Mouse (Mus musculus) gastrocnemius, adult 2 months (tissue): ENCODE data around the gene Ascl5. TPM values are rescaled to one million over a fixed set of nuclear protein-coding genes. Genes with fewer than 3 reads are reported as not detected.

ENCODE experiments used
- DNase-seq: peaks from one replicate; pipeline ENCODE4 v3.0.0; 2022
- H3K27ac ChIP-seq: fragments of 200-600 bp; 2 replicates; pipeline ENCODE4 v1.8.1; 2022; ENCODE audit warnings: mild to moderate bottlenecking
- H3K4me3 ChIP-seq: fragments of 200-600 bp; 2 replicates; pipeline ENCODE4 v1.8.1; 2022; ENCODE audit warnings: mild to moderate bottlenecking, moderate library complexity
- CTCF ChIP-seq: fragments of 200-600 bp; IDR thresholded peaks from 2 replicates; pipeline ENCODE4 v1.8.1; 2022; ENCODE audit warnings: antibody characterized with exemption, mild to moderate bottlenecking, moderate library complexity
- intact Hi-C: fragments of 180-260 bp; cut with DNase I; formaldehyde crosslinking; loops from one replicate; pipeline ENCODE4 v1.15.1; 2025
- long read RNA-seq, 2 experiments: library from polyadenylated mRNA; stranded (forward); transcript quantifications; one replicate each; pipeline ENCODE4 v2.0.0; 2021
- total RNA-seq, 2 experiments: library from RNA; stranded (reverse); gene quantifications; 2 replicates each; pipeline ENCODE4 v1.2.3; 2021

Gene Ascl5
- not detected for total RNA-seq
- long read RNA-seq, experiment 1, result 0 reads
- long read RNA-seq, experiment 2, result 0 reads

GRCm38 (mm10) chr1:136050312-136051012 is at the start of gene Ascl5:
Gene Ascl5 (plus strand): TSS chr1:136050804.
- intact Hi-C loops, result loop anchor here (1.0 kb wide), 1 partner anchor 26 kb away; no protein-coding TSS in a partner anchor
- H3K4me3 ChIP-seq, result peak within 1 kb of the TSS; percentile 58
- H3K27ac ChIP-seq, result no peak within 1 kb of the TSS
- DNase-seq, result no peak
- TF ChIP-seq CTCF, result no peak

GRCm38 (mm10) chr1:136001438-136001837 is 49.2 kb upstream of the Ascl5 start:
- H3K27ac ChIP-seq, result no peak overlapping the region
- DNase-seq, result no peak
- no peak overlapping the region for H3K4me3 ChIP-seq
- no peak for TF ChIP-seq CTCF
- intact Hi-C loops, result no loop called here

DNA sequence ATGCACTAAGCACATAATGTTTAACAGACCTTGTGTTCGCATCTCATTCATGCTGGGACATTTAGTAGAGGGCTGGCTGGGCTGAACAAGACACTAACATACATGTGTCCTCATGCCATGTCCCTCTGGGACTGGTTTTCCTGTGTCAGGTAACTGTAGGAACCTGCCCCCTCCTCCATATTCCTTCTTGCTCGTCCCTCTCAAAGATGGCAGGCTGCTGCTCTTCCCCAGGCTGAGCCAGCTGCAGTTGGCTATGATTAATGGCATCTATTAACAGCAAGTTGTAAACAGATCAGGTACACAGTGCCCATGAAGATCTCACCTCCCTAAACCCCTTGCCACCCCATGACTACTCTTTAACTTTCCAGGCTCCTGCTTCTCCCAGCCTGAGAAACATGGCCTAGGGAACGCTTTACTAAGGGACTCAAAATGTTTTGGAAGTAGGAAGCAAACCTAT is 44.3 kb upstream of the Ascl5 start, which contains the start of gene Igfn1:
Igfn1 (minus strand) TSS at position 51 of the 457 bp plus-strand sequence.
- H3K4me3 ChIP-seq, result peak within 1 kb of the TSS; percentile 73
- no peak for TF ChIP-seq CTCF
- intact Hi-C loops, result no loop called here
- H3K27ac ChIP-seq, result peak within 1 kb of the TSS; percentile 84
- peak; percentile 51 for DNase-seq

- intact Hi-C loops, result no loop called here
- no peak for TF ChIP-seq CTCF
Observed at GRCm38 (mm10) chr1:136007211-136008158, 43.1 kb upstream of the Ascl5 start, which contains the start of gene Tmem9. Gene Tmem9 (plus strand): TSS chr1:136008150.

GRCm38 (mm10) chr1:136008159-136008533 is 42.5 kb upstream of the Ascl5 start:
- Histone ChIP-seq H3K27ac (peak overlapping the region; percentile 84), H3K4me3 (peak overlapping the region; percentile 73)
- DNase-seq, result no peak
- TF ChIP-seq CTCF, result no peak
- intact Hi-C loops, result no loop called here

More at GRCm38 (mm10) chr1:136007211-136008158, 43.1 kb upstream of the Ascl5 start, which contains the start of gene Tmem9:
- DNase-seq, result peak; percentile 90
- Histone ChIP-seq H3K27ac (peak within 1 kb of the TSS; percentile 84), H3K4me3 (peak within 1 kb of the TSS; percentile 73)

- no peak for DNase-seq
- intact Hi-C loops, result no loop called here
- Histone ChIP-seq H3K27ac (no peak overlapping the region), H3K4me3 (no peak overlapping the region)
- TF ChIP-seq CTCF, result no peak
Observed at GRCm38 (mm10) chr1:136010247-136010646, 40.4 kb upstream of the Ascl5 start.

GRCm38 (mm10) chr1:136013513-136013912 is 37.1 kb upstream of the Ascl5 start:
- Histone ChIP-seq H3K27ac (no peak overlapping the region), H3K4me3 (no peak overlapping the region)
- DNase-seq, result no peak
- intact Hi-C loops, result no loop called here
- TF ChIP-seq CTCF, result no peak

DNA sequence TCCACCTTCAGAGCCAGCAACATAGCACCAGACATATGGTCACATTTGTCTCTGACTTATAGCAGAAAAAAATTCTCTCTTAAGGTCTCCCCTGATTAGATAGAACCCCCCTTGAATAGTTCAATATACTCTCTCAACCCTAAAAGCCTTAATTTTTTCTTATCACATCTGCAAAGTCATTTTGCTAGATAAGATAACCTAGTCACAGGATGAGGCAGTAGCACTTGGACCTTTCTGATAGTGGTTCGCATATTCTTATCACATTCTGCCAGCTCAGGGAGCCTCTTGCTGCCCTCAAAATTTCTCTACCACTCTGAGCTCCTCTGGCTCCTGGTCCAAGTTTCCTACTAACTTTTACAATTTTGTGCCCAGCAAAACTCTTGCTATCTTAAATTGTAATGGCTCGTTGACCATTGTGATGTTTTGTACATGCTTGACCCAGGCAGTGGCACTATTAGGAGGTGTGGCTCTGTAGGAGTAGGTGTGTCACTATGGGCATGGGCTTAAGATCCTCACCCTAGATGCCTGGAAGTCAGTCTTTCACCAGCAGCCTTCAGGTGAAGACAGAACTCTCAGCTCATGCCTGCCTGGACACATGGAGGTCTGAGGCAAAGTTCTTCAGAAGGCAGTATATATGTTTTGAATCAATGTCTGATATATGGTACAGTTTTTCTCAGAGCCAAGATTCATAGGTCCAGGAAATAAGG is 35.7 kb upstream of the Ascl5 start:
- Histone ChIP-seq H3K27ac (no peak overlapping the region), H3K4me3 (no peak overlapping the region)
- no peak for TF ChIP-seq CTCF
- intact Hi-C loops, result loop anchor here (5.0 kb wide), 1 partner anchor 58 kb away; no protein-coding TSS in a partner anchor
- DNase-seq, result no peak

DNA sequence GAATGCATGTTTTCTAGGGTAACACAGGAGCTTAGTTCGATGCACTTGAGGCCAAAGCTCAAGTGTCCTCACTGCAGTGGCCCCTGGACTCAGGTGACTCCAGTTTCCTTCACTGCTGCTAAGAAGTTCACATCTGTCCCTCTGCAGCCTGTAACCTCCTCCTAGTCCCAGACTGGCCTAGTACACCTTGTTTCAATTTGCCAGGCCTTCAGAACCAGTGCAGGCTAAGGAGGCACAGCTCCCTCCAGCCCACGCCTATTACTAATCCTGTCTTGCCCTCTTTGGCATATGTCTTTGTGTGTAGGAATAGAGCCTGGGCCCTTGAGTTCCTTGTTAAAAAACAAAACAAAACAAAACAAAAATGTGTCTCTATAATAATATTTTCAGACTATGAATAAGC is 33.3 kb upstream of the Ascl5 start:
- H3K27ac ChIP-seq, result peak overlapping the region; percentile 84
- H3K4me3 ChIP-seq, result peak overlapping the region; percentile 97
- intact Hi-C loops, result loop anchor here (5.0 kb wide), 1 partner anchor 60 kb away; no protein-coding TSS in a partner anchor
- TF ChIP-seq CTCF, result no peak
- DNase-seq, result no peak

DNA sequence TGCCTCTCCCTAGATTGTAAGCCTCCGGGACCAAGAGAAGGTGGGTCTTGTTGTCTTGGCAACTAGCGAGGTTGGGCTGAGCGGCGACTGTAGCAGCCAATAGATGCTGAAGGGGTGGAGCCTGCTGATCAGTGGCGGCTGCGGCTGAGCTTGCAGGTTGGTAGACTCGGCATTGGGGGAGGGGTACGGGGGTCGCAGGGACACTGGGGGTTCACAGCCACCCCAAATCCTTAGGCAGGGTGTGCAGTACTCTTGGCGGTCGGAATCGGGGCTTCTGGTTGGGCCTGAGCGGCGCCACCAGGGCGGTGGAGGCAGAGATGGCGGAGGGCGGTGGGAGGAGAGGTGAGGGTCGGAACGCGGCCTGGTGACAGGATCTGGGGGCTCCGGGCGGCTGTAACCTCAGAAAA is 32.7 kb upstream of the Ascl5 start:
- TF ChIP-seq CTCF, result no peak
- Histone ChIP-seq H3K4me3 (peak overlapping the region; percentile 97), H3K27ac (peak overlapping the region; percentile 84)
- DNase-seq, result peak; percentile 94
- intact Hi-C loops, result loop anchor here (5.0 kb wide), 1 partner anchor 61 kb away; no protein-coding TSS in a partner anchor

DNA sequence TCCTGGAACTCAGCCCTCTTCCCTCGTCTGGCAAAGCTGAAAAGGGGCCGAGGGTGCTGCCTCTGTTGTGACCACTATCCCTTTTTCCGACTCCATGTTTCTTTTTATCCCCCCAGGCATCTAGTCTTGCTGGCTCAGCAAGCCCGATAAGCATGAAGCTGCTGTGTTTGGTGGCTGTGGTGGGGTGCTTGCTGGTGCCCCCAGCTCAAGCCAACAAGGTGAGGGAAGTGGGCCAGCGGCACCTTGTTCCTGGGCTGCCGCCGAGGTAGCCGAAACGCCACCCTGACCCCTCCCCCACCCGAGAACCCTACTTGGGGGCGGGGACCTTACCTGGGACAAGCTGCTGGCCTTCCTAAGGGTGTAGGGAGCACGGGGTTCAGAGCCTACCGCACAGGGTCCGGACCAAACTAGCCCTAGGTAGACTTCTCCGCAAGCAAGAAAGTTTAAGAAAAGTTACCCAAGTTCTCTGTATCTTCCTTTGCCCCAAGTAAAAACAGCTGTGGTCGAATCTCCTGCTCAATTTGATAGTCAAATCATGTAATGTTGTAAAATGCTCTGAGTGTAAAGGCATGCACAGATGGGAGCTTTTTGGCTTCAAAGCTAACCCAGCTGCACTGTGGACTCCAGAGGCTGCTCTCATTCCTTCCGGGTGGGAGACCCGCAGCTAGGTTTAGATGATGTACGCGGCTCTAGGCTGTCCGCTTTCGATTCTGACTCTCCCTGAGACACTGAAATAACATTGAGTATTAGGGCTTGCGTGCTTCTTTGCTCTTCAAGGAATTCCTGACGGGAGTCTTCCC is 32.0 kb upstream of the Ascl5 start:
- H3K4me3 ChIP-seq, result peak overlapping the region; percentile 97
- intact Hi-C loops, result loop anchor here (5.0 kb wide), 1 partner anchor 61 kb away; no protein-coding TSS in a partner anchor
- DNase-seq, result peak; percentile 34
- H3K27ac ChIP-seq, result peak overlapping the region; percentile 84
- no peak for TF ChIP-seq CTCF
